21 mouse cellular contexts compared by ENCODE assay signal in genomic region chr13:55431889-55432685, GRCm38 (mm10). TPM values are rescaled to one million over a fixed set of nuclear protein-coding genes. Genes with fewer than 3 reads are reported as not detected.
DNase-seq lines count a peak whose midpoint lies in the region; ATAC-seq lines count a peak whose summit lies in the region.
"Had no signal": no experiment of that assay in that cellular context is flagged by ENCODE, and none has a peak within 500 bp of the region (broad histone marks: within the 10 kb centered on the region; RNA-seq: fewer than 3 reads in every experiment).

No protein-coding gene starts in this region.

- no peak overlapping the region for H3K9ac ChIP-seq in heart, embryonic 11.5 days (ENCODE audit: low read depth, low read length)
- H3K9ac ChIP-seq: forebrain, embryonic 12.5 days; heart, embryonic 15.5 days; limb, embryonic 13.5 days; midbrain, embryonic 13.5 days; neural tube, embryonic 13.5 days had no signal

- ATAC-seq in heart, embryonic 11.5 days (replicated peaks; ENCODE audit: insufficient number of reproducible peaks, low FRiP score, low TSS enrichment) = no peak
- ATAC-seq: hindbrain, embryonic 16.5 days; midbrain, embryonic 13.5 days had no signal

- peak; percentile 92 for DNase-seq in heart, adult 11 months
- peak; percentile 65 to 75 for DNase-seq in CD8-positive naive resting alpha-beta T cell, adult 2 months (ENCODE audit: low read depth in 2 of 2, low spot score in 2 of 2)
- DNase-seq in induced T-regulatory cell, adult 2 months (ENCODE audit: low read depth) = peak; percentile 92
- peak; percentile 88 for DNase-seq in splenic B cell, adult 2 months (ENCODE audit: low read depth, low spot score)
- no peak for DNase-seq in urinary bladder, postnatal 10 days (ENCODE audit: low spot score)
- DNase-seq in gastrocnemius, postnatal 14 days = no peak
- DNase-seq in adrenal gland, adult 2 months = no peak
- DNase-seq: cerebellum, postnatal 36 days; gastrocnemius, postnatal 10 days; lung, adult 2 months had no signal

- 70% methylated on average over 10 of the region's 10 CpGs for WGBS in heart, embryonic 11.5 days (ENCODE audit: insufficient replicate concordance)

- H3K4me2 ChIP-seq in heart, embryonic 11.5 days = no peak overlapping the region
- H3K4me2 ChIP-seq: forebrain, embryonic 12.5 days; heart, embryonic 15.5 days; limb, embryonic 13.5 days; midbrain, embryonic 13.5 days; neural tube, embryonic 13.5 days had no signal

- no peaks in the 10 kb centered on the region; the same call in 1 of the 2 replicates for H3K9me3 ChIP-seq in heart, embryonic 11.5 days (replicated peaks; ENCODE audit: control insufficient read depth, low read length)
- H3K9me3 ChIP-seq: forebrain, embryonic 12.5 days; heart, embryonic 15.5 days; midbrain, embryonic 13.5 days; neural tube, embryonic 13.5 days had no signal

- H3K27ac ChIP-seq in heart, embryonic 11.5 days (ENCODE audit: low read depth, low read length) = no peak overlapping the region
- H3K27ac ChIP-seq: forebrain, embryonic 12.5 days; heart, embryonic 15.5 days; limb, embryonic 13.5 days; midbrain, embryonic 13.5 days; neural tube, embryonic 13.5 days had no signal

- intact Hi-C loops in gastrocnemius, postnatal 14 days (cut with DNase I; ENCODE audit: low total_unique reads) = no loop called here

- H3K4me1 ChIP-seq in heart, embryonic 11.5 days (ENCODE audit: control insufficient read depth, insufficient read depth, low read length) = no peaks in the 10 kb centered on the region
- H3K4me1 ChIP-seq: forebrain, embryonic 12.5 days; heart, embryonic 15.5 days; limb, embryonic 13.5 days; midbrain, embryonic 13.5 days; neural tube, embryonic 13.5 days had no signal

- H3K27me3 ChIP-seq in heart, embryonic 11.5 days (ENCODE audit: control insufficient read depth, insufficient read depth, low read length) = no peaks in the 10 kb centered on the region
- no peaks in the 10 kb centered on the region for H3K27me3 ChIP-seq in splenic B cell, adult 2 months (ENCODE audit: control insufficient read depth, insufficient read depth, low read length, poor library complexity, severe bottlenecking)
- H3K27me3 ChIP-seq: forebrain, embryonic 12.5 days; heart, embryonic 15.5 days; limb, embryonic 13.5 days; neural tube, embryonic 13.5 days had no signal

- no peaks in the 10 kb centered on the region for H3K36me3 ChIP-seq in heart, embryonic 11.5 days (ENCODE audit: control insufficient read depth, insufficient read depth, low read length)
- H3K36me3 ChIP-seq in splenic B cell, adult 2 months (ENCODE audit: control insufficient read depth, insufficient read depth, low read length, poor library complexity, severe bottlenecking) = no peaks in the 10 kb centered on the region
- H3K36me3 ChIP-seq: forebrain, embryonic 12.5 days; heart, embryonic 15.5 days; limb, embryonic 13.5 days; midbrain, embryonic 13.5 days; neural tube, embryonic 13.5 days had no signal

- no peak overlapping the region for H3K4me3 ChIP-seq in heart, embryonic 11.5 days (ENCODE audit: low read depth, low read length)
- H3K4me3 ChIP-seq: forebrain, embryonic 12.5 days; heart, embryonic 15.5 days; limb, embryonic 13.5 days; midbrain, embryonic 13.5 days; neural tube, embryonic 13.5 days had no signal

RNA-seq across cellular contexts. Expression of gene F12, which starts 5.5 kb away (rescaled TPM):
- polyA plus RNA-seq in heart, embryonic 11.5 days (2014; fragmentation: Nextera tagmentation; extraction: Ambion mirVana) = 0.42 and 1.5 TPM in 2 replicates
- total RNA-seq in gastrocnemius, postnatal 14 days (2021) = not detected
- total RNA-seq in adrenal gland, adult 2 months (2021) = 1 to 10 TPM in 1 of 2 experiments, not detected in 1; 1.5 TPM
- polyA plus RNA-seq in adrenal gland, adult 2 months (2012; rRNA removed) = 0.10 and 0.34 TPM in 2 replicates
- polyA plus RNA-seq: embryonic facial prominence, embryonic 14.5 days; forebrain, embryonic 12.5 days; kidney, embryonic 14.5 days; midbrain, embryonic 13.5 days; neural tube, embryonic 13.5 days had no signal

RNA-seq across cellular contexts. Expression of gene Grk6, which starts 12.8 kb away (rescaled TPM):
- polyA plus RNA-seq in heart, embryonic 11.5 days (2014; fragmentation: Nextera tagmentation; extraction: Ambion mirVana) = 24.3 and 26.9 TPM in 2 replicates
- total RNA-seq in gastrocnemius, postnatal 14 days (2021) = 10 to 100 TPM; 12.1 to 12.6 TPM
- total RNA-seq in adrenal gland, adult 2 months (2021) = 10 to 100 TPM; 28.4 to 36.5 TPM
- polyA plus RNA-seq in adrenal gland, adult 2 months (2012; rRNA removed) = 48.5 and 70.5 TPM in 2 replicates

RNA-seq across cellular contexts. Expression of gene Pfn3, which starts 17.1 kb away (rescaled TPM):
- polyA plus RNA-seq in heart, embryonic 11.5 days (2014; fragmentation: Nextera tagmentation; extraction: Ambion mirVana) = not detected in 2 replicates
- total RNA-seq in gastrocnemius, postnatal 14 days (2021) = not detected
- total RNA-seq in adrenal gland, adult 2 months (2021) = not detected
- polyA plus RNA-seq in adrenal gland, adult 2 months (2012; rRNA removed) = not detected in 2 replicates
- total RNA-seq: gastrocnemius, postnatal 10 days had no signal
- polyA plus RNA-seq: forebrain, embryonic 12.5 days; heart, embryonic 15.5 days; kidney, embryonic 14.5 days; lung, adult 2 months; midbrain, embryonic 13.5 days; neural tube, embryonic 13.5 days; stomach, embryonic 16.5 days had no signal

RNA-seq across cellular contexts. Expression of gene Prr7, which starts 32.0 kb away (rescaled TPM):
- polyA plus RNA-seq in heart, embryonic 11.5 days (2014; fragmentation: Nextera tagmentation; extraction: Ambion mirVana) = 0.21 and 0.34 TPM in 2 replicates
- 1 to 10 TPM; 1.0 to 1.6 TPM for total RNA-seq in gastrocnemius, postnatal 14 days (2021)
- total RNA-seq in adrenal gland, adult 2 months (2021) = 1 to 10 TPM; 1.5 to 4.1 TPM
- 59.0 and 66.3 TPM in 2 replicates for polyA plus RNA-seq in adrenal gland, adult 2 months (2012; rRNA removed)

RNA-seq across cellular contexts. Expression of gene Slc34a1, which starts 34.1 kb away (rescaled TPM):
- not detected in 2 replicates for polyA plus RNA-seq in heart, embryonic 11.5 days (2014; fragmentation: Nextera tagmentation; extraction: Ambion mirVana)
- not detected for total RNA-seq in gastrocnemius, postnatal 14 days (2021)
- total RNA-seq in adrenal gland, adult 2 months (2021) = 1 to 10 TPM in 1 of 2 experiments, not detected in 1; 1.3 TPM
- polyA plus RNA-seq in adrenal gland, adult 2 months (2012; rRNA removed) = 0.29 TPM in 1 of 2 replicates, not detected in the other
- total RNA-seq: layer of hippocampus, postnatal 10 days had no signal
- polyA plus RNA-seq: embryonic facial prominence, embryonic 14.5 days; forebrain, embryonic 12.5 days; heart, embryonic 15.5 days; hindbrain, embryonic 16.5 days; midbrain, embryonic 13.5 days; neural tube, embryonic 13.5 days had no signal

Comparison
In these comparisons a context has a peak if more than half of its experiments do, and no peak if none do; other contexts are left out.
1. DNase-seq: peak in heart, adult 11 months (single experiment), CD8-positive naive resting alpha-beta T cell, adult 2 months (2 of 2), induced T-regulatory cell, adult 2 months (single experiment) and splenic B cell, adult 2 months (single experiment); none in urinary bladder, postnatal 10 days (single experiment), gastrocnemius, postnatal 14 days (single experiment) and adrenal gland, adult 2 months (single experiment).